Mouse (Mus musculus): ENCODE data around the gene Axl. TPM values are rescaled to one million over a fixed set of nuclear protein-coding genes. Genes with fewer than 3 reads are reported as not detected.

The Axl gene
- total and polyA plus RNA-seq, 3 experiments: 0.19 to 0.98 (median 0.96) TPM

- Histone ChIP-seq H3K79me2 (replicated peaks; ENCODE audit: control insufficient read depth, extremely low read depth, insufficient read depth, poor library complexity, severe bottlenecking) (no peaks in the 10 kb centered on the region), H3K4me1 (ENCODE audit: control insufficient read depth in 1 of 2, insufficient read depth in 2 of 2) (peaks cover 13 to 19% of the 10 kb centered on the region in 2 experiments), H3K36me3 (replicated peaks in 1 of 2; ENCODE audit: control insufficient read depth in 1 of 2, insufficient read depth in 1 of 2, low read length in 1 of 2) (no peaks in the 10 kb centered on the region), H3K9me3 (replicated peaks; ENCODE audit: low read length) (no peaks in the 10 kb centered on the region), H3K4me3 (replicated peaks in 1 of 3; ENCODE audit: low read depth in 2 of 3, low read length in 2 of 3, poor library complexity in 1 of 3) (no peak overlapping the region), H3K27ac (ENCODE audit: insufficient read depth, low read depth) (no peak overlapping the region), H3K27me3 (replicated peaks) (peaks cover 44% of the 10 kb centered on the region), H3K4me2 (ENCODE audit: insufficient read depth, low read depth, poor library complexity, severe bottlenecking) (no peak overlapping the region), H3K9ac (ENCODE audit: insufficient read depth, low read depth) (no peak overlapping the region)
- in situ Hi-C loops (cut with MboI; ENCODE audit: low pct_ligation_motif_present, low pct_unique_long_range_greater_than_20kb, low sequenced_read_pairs): no loop called here
- dilution Hi-C loops (cut with MboI; ENCODE audit: extremely low pct_ligation_motif_present, extremely low pct_unique_long_range_greater_than_20kb, low sequenced_read_pairs): no loop called here
- TF ChIP-seq E2F4 (IDR thresholded peaks at IDR 0.05; ENCODE audit: insufficient replicate concordance, low read depth, low read length): no peak
- no peak for TF ChIP-seq EP300 (IDR thresholded peaks at IDR 0.05; ENCODE audit: low read length)
- no peak for TF ChIP-seq NELFE (IDR thresholded peaks at IDR 0.05; ENCODE audit: low read depth, low read length)
- no peak for TF ChIP-seq IRF4 (IDR thresholded peaks at IDR 0.05; ENCODE audit: low read depth, low read length)
- no peak for TF ChIP-seq CHD1 (IDR thresholded peaks at IDR 0.05; ENCODE audit: low read depth, low read length)
- DNase-seq (ENCODE audit: extremely low read depth): no peak
Measured at GRCm38 (mm10) chr7:25789129-25789440, 580 bp upstream of the Axl start.

DNA sequence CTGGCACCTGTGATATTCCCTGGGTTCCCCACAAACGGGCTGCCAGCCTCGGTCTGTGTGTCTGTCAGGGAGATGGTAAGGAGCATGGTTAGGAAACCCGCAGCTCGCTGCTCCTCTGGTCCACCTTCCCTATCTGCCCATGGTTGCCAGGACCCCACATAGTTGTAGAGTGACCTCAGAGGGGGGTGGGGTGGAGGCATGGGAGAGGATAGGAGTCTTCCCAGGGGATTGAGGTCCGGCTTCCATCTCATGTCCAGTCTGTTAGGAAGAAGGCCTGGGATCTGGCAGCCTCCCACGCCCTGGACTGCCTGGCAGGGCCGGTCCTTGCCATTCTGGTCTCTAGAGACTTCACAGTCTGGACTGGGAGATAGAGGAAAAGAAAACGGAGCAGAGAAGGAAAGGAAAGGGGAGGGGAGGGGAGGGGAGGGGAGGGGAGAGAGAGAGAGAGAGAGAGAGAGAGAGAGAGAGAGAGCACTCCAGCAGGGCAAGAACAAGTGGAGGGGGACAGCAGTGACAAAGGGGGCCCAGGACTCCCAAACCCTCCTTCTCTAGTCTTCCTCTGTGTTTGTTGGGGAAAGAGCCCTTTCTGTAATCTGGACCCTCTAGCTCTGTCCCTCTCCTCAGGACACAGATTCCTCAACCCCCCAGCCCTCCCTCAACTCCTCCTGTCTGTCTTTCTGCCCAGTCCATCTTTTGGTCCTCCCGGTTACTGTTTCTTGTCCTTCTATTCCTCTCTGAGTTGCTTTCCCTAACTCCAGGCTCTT is 867 bp downstream of the Axl start:
- no peak overlapping the region for H3K4me3 ChIP-seq (replicated peaks in 1 of 3; ENCODE audit: low read depth in 2 of 3, low read length in 2 of 3, poor library complexity in 1 of 3)
- no peak overlapping the region for H3K4me2 ChIP-seq (ENCODE audit: insufficient read depth, low read depth, poor library complexity, severe bottlenecking)
- no peaks in the 10 kb centered on the region for H3K36me3 ChIP-seq (replicated peaks in 1 of 2; ENCODE audit: control insufficient read depth in 1 of 2, insufficient read depth in 1 of 2, low read length in 1 of 2)
- H3K9ac ChIP-seq (ENCODE audit: insufficient read depth, low read depth): no peak overlapping the region
- no peak overlapping the region for H3K27ac ChIP-seq (ENCODE audit: insufficient read depth, low read depth)
- in situ Hi-C loops (cut with MboI; ENCODE audit: low pct_ligation_motif_present, low pct_unique_long_range_greater_than_20kb, low sequenced_read_pairs): no loop called here
- peaks cover 13 to 19% of the 10 kb centered on the region in 2 experiments for H3K4me1 ChIP-seq (ENCODE audit: control insufficient read depth in 1 of 2, insufficient read depth in 2 of 2)
- no peaks in the 10 kb centered on the region for H3K9me3 ChIP-seq (replicated peaks; ENCODE audit: low read length)
- TF ChIP-seq TBP (conservative IDR thresholded peaks at IDR 0.05; ENCODE audit: low read depth, low read length) (no peak), CHD2 (IDR thresholded peaks at IDR 0.05; ENCODE audit: low read length) (no peak), E2F4 (IDR thresholded peaks at IDR 0.05; ENCODE audit: insufficient replicate concordance, low read depth, low read length) (no peak), NELFE (IDR thresholded peaks at IDR 0.05; ENCODE audit: low read depth, low read length) (no peak), CTCF (conservative IDR thresholded peaks at IDR 0.05 in 1 of 2, IDR thresholded peaks at IDR 0.05 in 1 of 2; ENCODE audit: low read depth in 2 of 2, low read length in 2 of 2) (no peak), HCFC1 (IDR thresholded peaks at IDR 0.05; ENCODE audit: low read depth, low read length) (no peak), ZNF384 (IDR thresholded peaks at IDR 0.05; ENCODE audit: low read depth, low read length) (no peak), TCF12 (IDR thresholded peaks at IDR 0.05; ENCODE audit: low read depth, low read length) (no peak), ZC3H11A (IDR thresholded peaks at IDR 0.05; ENCODE audit: low read depth, low read length) (no peak), ELF1 (IDR thresholded peaks at IDR 0.05; ENCODE audit: low read depth, low read length) (no peak), MXI1 (IDR thresholded peaks at IDR 0.05; ENCODE audit: low read depth, low read length) (no peak), GABPA (IDR thresholded peaks at IDR 0.05; ENCODE audit: insufficient replicate concordance, low read depth, low read length) (no peak), CHD1 (IDR thresholded peaks at IDR 0.05; ENCODE audit: low read depth, low read length) (no peak), ZKSCAN1 (IDR thresholded peaks at IDR 0.05; ENCODE audit: borderline replicate concordance, low read depth, low read length) (no peak), POLR2AphosphoS2 (IDR thresholded peaks at IDR 0.05; ENCODE audit: low read depth, low read length) (no peak), MAX (IDR thresholded peaks at IDR 0.05; ENCODE audit: low read length) (no peak), EP300 (IDR thresholded peaks at IDR 0.05; ENCODE audit: low read length) (no peak), MEF2A (IDR thresholded peaks at IDR 0.05; ENCODE audit: borderline replicate concordance, low read depth, low read length) (no peak), SMC3 (IDR thresholded peaks at IDR 0.05; ENCODE audit: low read depth, low read length) (no peak)
- no peaks in the 10 kb centered on the region for H3K79me2 ChIP-seq (replicated peaks; ENCODE audit: control insufficient read depth, extremely low read depth, insufficient read depth, poor library complexity, severe bottlenecking)
- dilution Hi-C loops (cut with MboI; ENCODE audit: extremely low pct_ligation_motif_present, extremely low pct_unique_long_range_greater_than_20kb, low sequenced_read_pairs): no loop called here
- DNase-seq (ENCODE audit: extremely low read depth): no peak
- H3K27me3 ChIP-seq (replicated peaks): peaks cover 46% of the 10 kb centered on the region

Measured in CH12.LX (cell line).